Mouse (Mus musculus) adrenal gland, adult (tissue): Measurements from ENCODE around the gene Foxa1.
A peak's percentile ranks its signal among the peaks of the same experiment; 100 is the strongest.

Source experiments
- DNase-seq, 2 experiments: peaks; one replicate each; pipeline ENCODE4 v3.0.0; 2022 to 2023; ENCODE audit warnings: low spot score in 1 of 2; ENCODE audit not compliant: inconsistent age in 2 of 2

Foxa1 gene

GRCm38 (mm10) chr12:57541931-57542745, 4.6 kb downstream of the Foxa1 start:
- peak in 1 of 2 experiments; percentile 25 for DNase-seq

- no peak for DNase-seq
Observed at GRCm38 (mm10) chr12:57541118-57541517, 5.6 kb downstream of the Foxa1 start.

- DNase-seq, result no peak
Observed at GRCm38 (mm10) chr12:57539551-57539985, 7.1 kb downstream of the Foxa1 start.

GRCm38 (mm10) chr12:57538588-57539550, 7.8 kb downstream of the Foxa1 start:
- peak in 1 of 2 experiments; percentile 67 for DNase-seq

GRCm38 (mm10) chr12:57537791-57538587, 8.7 kb downstream of the Foxa1 start:
- peak in 1 of 2 experiments; percentile 34 for DNase-seq

- DNase-seq, result no peak
Observed at GRCm38 (mm10) chr12:57536909-57537670, 9.6 kb downstream of the Foxa1 start.

- no peak for DNase-seq
Observed at GRCm38 (mm10) chr12:57536056-57536908, 10.4 kb downstream of the Foxa1 start.

GRCm38 (mm10) chr12:57534879-57535611, 11.7 kb downstream of the Foxa1 start:
- DNase-seq, result no peak

- DNase-seq, result no peak
Observed at GRCm38 (mm10) chr12:57534517-57534878, 12.2 kb downstream of the Foxa1 start.

- no peak for DNase-seq
Observed at GRCm38 (mm10) chr12:57530474-57530873, 16.2 kb downstream of the Foxa1 start.

- DNase-seq, result no peak
Observed at GRCm38 (mm10) chr12:57528335-57528734, 18.4 kb downstream of the Foxa1 start.

- no peak for DNase-seq
Observed at GRCm38 (mm10) chr12:57515702-57516377, 30.9 kb downstream of the Foxa1 start.

- DNase-seq, result no peak
Observed at GRCm38 (mm10) chr12:57514552-57514951, 32.2 kb downstream of the Foxa1 start.

- DNase-seq, result no peak
Observed at GRCm38 (mm10) chr12:57511560-57511959, 35.2 kb downstream of the Foxa1 start.

- no peak for DNase-seq
Observed at GRCm38 (mm10) chr12:57511127-57511526, 35.6 kb downstream of the Foxa1 start.

- DNase-seq, result peak in 1 of 2 experiments; percentile 19
Observed at GRCm38 (mm10) chr12:57509726-57510125, 37.0 kb downstream of the Foxa1 start.

GRCm38 (mm10) chr12:57508938-57509337, 37.8 kb downstream of the Foxa1 start:
- no peak for DNase-seq

GRCm38 (mm10) chr12:57505329-57505728, 41.4 kb downstream of the Foxa1 start:
- DNase-seq, result no peak
